Mouse (Mus musculus) spleen, postnatal 14 days (tissue): Measurements from ENCODE around the gene Bhlha9.

ENCODE experiments used
- DNase-seq, 2 experiments: peaks; one replicate each; pipeline ENCODE4 v3.0.0; 2021 to 2022; ENCODE audit warnings: low spot score in 2 of 2

Gene Bhlha9

GRCm38 (mm10) chr11:76671871-76672475 is at the start of gene Bhlha9:
TSS of gene Bhlha9 (plus strand) at chr11:76672470.
- no peak for DNase-seq

- DNase-seq: no peak
These were observed 49.6 kb upstream of the Bhlha9 start for GRCm38 (mm10) chr11:76622566-76623205.

- DNase-seq: no peak
These were observed 48.9 kb upstream of the Bhlha9 start for GRCm38 (mm10) chr11:76623206-76623961.

DNA sequence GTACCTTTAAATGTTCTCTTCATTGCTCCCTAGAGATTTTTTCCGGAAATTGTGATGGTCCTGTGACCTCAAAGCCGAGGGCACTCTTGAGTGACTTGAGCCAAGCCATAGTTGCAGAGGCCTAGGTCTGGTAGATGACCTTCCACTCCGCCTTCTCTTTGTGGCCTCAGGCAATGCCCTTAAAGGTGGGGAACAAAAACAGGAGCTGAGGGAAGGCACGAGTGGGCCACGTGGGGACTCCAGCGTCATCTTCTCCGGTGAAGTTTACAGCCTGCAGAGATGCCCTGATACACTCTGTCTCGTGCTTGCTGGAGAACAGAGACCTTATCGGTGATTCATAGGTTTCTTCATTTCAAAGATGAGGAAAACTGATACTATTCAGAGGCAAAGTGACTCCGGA is 48.2 kb upstream of the Bhlha9 start:
- DNase-seq: no peak

GRCm38 (mm10) chr11:76624881-76625280 is 47.4 kb upstream of the Bhlha9 start:
- no peak for DNase-seq

GRCm38 (mm10) chr11:76628613-76629012 is 43.7 kb upstream of the Bhlha9 start:
- DNase-seq: no peak

DNA sequence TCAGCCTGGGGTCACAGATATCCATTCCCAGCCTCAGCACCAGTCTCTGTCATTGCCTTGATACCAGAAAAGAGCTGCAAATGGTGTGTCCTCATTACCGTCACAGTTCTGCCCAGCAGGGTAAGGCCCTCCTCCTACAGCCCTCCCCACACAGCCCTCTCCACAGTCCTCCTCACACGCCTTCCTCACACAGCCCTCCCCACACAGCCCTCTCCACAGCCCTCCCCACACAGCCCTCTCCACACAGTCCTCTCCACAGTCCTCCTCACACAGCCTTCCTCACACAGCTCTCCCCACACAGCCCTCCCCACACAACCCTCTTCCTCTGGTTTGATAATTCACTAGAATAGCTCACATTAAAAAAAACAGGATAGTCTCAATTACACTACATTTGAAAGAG is 42.2 kb upstream of the Bhlha9 start:
- DNase-seq: no peak

- no peak for DNase-seq
These were observed 41.8 kb upstream of the Bhlha9 start for GRCm38 (mm10) chr11:76630487-76630886.

DNA sequence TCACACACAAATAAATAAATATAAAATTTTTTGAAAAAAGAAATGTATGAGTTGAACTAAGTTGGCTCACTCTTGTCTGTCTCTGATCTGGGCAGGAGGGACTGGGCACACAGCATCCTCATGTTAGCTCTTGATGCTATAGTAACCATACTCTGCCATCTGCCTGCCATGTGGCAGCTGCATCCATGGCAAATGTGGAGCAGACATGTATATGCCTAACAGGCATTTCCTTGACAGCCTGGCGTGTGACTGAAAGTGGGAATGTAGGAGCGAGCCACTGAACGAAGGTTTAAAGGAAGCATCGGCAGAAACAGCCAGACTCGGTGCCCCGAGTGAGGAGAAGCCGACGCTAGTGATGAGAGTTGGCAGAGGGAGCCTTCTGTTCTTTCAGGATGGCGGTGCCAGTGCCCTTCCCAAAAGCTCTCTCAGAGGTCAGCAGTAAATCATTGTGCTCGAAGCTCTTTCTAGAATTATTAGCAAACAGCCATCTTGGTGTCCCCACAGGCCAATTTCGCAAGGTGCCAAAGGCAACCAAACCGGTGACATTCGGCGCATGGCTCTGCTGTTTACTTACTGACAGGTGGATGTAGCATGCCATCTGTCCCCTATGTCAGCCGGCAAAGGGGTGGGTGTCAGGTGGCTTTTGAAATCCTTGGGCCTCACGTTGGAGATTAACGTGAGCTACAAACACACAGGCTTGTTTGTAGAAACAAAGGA is 32.8 kb upstream of the Bhlha9 start:
- DNase-seq: no peak

- no peak for DNase-seq
These were observed 32.0 kb upstream of the Bhlha9 start for GRCm38 (mm10) chr11:76640231-76640630.

DNA sequence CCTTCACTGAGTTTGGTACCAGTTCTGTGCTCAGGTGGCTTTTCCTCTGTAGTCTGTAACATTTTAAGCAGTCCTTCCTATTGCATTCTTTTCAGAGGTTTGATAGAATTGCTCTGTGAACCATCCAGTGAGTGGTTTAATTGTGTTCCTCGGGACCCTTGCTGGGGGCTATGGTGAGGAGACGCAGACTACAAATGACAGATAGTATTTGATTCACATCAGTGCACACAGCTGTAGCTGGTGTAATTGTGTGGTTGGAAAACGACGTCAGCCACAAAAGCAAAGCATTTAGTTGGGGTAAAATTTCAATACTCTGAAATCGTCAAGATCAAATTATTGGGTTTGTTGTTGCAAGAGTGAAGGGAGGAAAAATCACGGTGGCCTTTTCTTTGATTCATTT is 28.0 kb upstream of the Bhlha9 start:
- DNase-seq: no peak

GRCm38 (mm10) chr11:76645036-76645435 is 27.2 kb upstream of the Bhlha9 start:
- DNase-seq: no peak

DNA sequence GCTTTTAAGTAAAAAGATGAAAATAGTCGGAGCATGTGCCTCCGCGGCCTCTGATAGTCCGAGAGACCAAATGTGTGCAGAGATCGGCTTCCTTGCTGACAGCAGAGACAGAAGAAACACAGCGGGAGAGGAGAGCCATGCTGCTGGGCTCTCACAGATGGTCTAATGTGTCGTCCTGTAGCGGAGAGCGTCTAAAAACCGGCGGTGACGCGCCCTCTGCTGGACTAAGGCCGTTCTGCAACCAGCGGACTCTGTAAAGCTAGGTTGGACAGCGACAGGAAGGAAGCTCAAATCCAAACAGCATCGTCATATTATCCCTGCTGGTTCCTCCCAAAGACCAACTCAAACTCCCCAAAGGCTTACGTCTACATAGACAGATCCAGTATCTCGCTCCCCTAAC is 26.3 kb upstream of the Bhlha9 start:
- peak; percentile 48 to 76 for DNase-seq

DNA sequence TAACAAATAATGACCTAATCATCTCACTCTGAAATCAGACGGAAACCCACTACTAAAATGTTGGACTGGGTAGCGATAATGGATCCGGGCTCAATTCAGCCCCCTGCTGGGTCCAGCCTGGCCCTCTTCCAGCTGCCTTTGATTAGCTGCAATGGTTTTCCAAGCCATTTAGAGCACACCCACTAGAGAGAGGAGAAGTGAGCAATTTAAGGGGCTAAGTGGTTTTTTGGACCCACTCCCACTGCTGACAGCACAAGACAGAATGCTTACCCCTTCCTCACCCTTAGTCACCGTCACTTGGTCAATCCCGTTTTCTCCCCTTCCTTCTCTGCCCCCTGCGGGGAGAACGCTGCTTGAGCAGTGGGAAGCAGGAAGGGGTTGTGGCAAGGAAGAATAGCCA is 25.2 kb upstream of the Bhlha9 start:
- DNase-seq: no peak

DNA sequence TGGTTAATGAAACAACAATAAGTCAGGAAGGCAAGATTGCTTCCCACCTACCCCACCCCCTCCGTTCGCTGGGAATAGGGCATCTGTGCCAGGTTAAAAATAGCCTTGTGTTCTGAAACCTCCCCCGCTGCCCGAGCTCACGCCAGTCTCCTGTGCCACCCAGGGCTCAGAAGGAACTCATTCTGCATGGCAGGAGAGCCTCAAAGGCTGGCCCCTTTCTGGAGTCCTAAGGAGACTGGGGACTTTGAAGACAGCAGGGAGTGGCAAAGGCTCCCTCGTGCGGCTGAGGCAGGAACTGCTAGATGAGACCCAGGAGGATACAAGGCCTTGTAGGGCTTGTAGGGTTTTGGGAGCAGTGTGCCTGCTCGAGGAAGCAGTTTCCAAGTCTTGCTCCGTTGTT is 24.8 kb upstream of the Bhlha9 start:
- DNase-seq: peak; percentile 32 to 51

- DNase-seq: no peak
These were observed 21.3 kb upstream of the Bhlha9 start for GRCm38 (mm10) chr11:76650862-76651560.

GRCm38 (mm10) chr11:76652838-76653334 is 19.4 kb upstream of the Bhlha9 start:
- DNase-seq: no peak

DNA sequence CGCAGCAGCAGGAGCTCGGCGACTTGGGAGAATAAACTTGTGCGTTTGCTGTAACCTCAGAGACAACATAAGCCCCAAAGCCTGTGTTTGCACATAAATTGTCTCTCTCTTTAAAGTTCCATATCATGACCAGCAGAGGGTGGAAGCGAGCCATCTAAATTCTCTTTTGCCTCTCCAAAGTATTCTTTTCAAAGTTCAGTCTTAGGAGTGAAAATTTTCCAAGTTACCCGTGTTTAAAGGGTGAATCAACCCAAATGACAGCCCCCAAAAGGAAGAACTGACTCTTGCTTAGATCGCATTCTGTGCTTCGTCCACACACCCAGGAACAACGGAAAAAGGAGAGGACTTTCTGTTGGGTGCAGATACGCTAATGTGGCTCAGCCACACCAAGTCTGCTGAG is 17.2 kb upstream of the Bhlha9 start:
- no peak for DNase-seq

DNA sequence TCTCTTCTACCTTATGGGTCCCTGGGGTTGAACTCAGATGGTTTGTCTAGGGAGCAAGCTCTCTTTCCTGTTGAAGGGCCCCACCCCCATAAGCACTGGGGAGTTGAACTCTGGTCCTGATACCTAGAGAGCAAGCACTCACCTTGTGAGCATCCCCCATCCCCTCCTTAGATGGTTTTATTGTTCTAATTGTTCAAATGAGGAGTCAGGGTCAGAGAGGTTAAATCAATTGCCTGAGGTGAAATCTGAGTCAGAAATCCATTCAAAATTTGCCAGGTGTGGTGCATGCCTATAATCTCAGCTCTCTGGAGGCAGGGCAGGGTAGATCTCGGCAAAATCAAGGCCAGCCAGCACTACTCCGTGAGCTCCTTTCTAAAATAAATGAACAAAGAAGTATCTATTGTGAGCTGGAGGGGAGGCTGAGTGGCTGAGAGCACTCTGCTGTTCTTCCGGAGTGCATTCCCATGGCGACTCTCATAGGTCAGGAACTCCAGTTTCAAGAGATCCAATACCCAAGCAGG is 14.8 kb upstream of the Bhlha9 start:
- DNase-seq: no peak

- no peak for DNase-seq
These were observed 12.9 kb upstream of the Bhlha9 start for GRCm38 (mm10) chr11:76659138-76659930.
